Mouse (Mus musculus): Measurements from ENCODE around the gene Aga. TPM values are rescaled to one million over a fixed set of nuclear protein-coding genes. Genes with fewer than 3 reads are reported as not detected.
"Not testable (repeated sequence)": the region's sequence is repeated elsewhere in the genome, so short reads cannot be mapped to it uniquely, and the experiment has no call there.

Gene Aga
- total RNA-seq (2021): 10 to 100 TPM; 23.9 to 24.6 TPM

- intact Hi-C loops (cut with DNase I): no loop called here
Measured at GRCm38 (mm10) chr8:53511551-53512127, at the start of gene Aga. Gene Aga (plus strand): TSS chr8:53511727.

GRCm38 (mm10) chr8:53489063-53489462, 22.5 kb upstream of the Aga start:
- no peak for DNase-seq
- intact Hi-C loops (cut with DNase I): no loop called here

More at GRCm38 (mm10) chr8:53511551-53512127, at the start of gene Aga:
- DNase-seq: peak; percentile 94

GRCm38 (mm10) chr8:53496216-53496615, 15.3 kb upstream of the Aga start:
- no peak for DNase-seq
- intact Hi-C loops (cut with DNase I): no loop called here

GRCm38 (mm10) chr8:53496885-53497326, 14.6 kb upstream of the Aga start:
- intact Hi-C loops (cut with DNase I): no loop called here

GRCm38 (mm10) chr8:53538049-53538448, 26.5 kb downstream of the Aga start:
- intact Hi-C loops (cut with DNase I); DNase-seq: not testable (repeated sequence)

More at GRCm38 (mm10) chr8:53496885-53497326, 14.6 kb upstream of the Aga start:
- no peak for DNase-seq

- intact Hi-C loops (cut with DNase I): no loop called here
- DNase-seq: no peak
Measured at GRCm38 (mm10) chr8:53539585-53539984, 28.1 kb downstream of the Aga start.

GRCm38 (mm10) chr8:53562441-53563040, 51.0 kb downstream of the Aga start:
- intact Hi-C loops (cut with DNase I): no loop called here

GRCm38 (mm10) chr8:53566223-53566622, 54.7 kb downstream of the Aga start:
- intact Hi-C loops (cut with DNase I): no loop called here
- DNase-seq: no peak

More at GRCm38 (mm10) chr8:53562441-53563040, 51.0 kb downstream of the Aga start:
- DNase-seq: no peak

Other genes with a start within 250 kb of the Aga start
- 1 to 10 TPM; 5.5 TPM for gene Neil3, start 127.3 kb downstream of the Aga start, total RNA-seq (2021)

Measured in heart, postnatal 10 days (tissue).